Mouse (Mus musculus) kidney, adult 8-10 months (tissue): ENCODE measurements around the gene Ube2q2.

Source experiments
- DNase-seq, 2 experiments: peaks; one replicate each; pipeline ENCODE4 v3.0.0; 2022

Ube2q2 gene

DNA sequence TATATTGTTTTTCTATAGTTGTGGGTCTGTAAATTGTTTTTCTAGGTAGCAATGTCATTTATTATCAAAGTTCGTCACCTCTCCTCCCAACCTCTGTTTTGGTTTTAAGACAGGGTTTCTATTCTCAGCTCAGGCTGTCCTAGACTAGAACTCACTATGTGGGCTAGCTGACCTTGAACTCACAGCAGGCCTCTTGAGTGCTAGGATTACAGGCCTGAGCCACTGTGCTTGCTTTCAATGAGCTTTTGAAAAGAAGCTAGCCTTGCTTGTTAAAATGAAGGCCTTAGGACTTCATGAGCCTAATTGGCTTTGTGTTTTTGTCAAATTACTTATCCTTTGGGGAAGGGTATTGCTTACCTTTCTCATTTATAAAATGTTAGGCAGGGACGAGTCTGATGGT is 25.6 kb downstream of the Ube2q2 start:
- no peak for DNase-seq

DNA sequence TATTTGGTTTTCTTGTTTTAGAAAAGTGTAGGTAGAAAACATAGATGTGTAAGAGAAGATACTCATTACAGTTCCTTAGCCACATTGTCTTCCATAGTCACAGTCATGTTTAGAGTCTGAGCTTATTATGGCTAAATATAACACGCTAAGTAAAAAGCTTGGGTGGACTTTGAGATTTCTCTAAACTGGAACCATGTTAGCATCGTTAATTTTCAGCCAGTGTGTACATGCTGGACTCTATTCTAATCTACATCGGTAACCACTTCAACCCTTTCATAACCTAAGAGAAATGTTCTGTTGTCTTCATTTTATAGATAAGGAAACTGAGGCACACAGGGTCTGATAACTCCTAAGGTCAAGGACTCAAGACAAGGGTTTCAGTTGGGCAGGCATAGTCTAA is 47.2 kb downstream of the Ube2q2 start:
- peak in 1 of 2 experiments; percentile 30 for DNase-seq

DNA sequence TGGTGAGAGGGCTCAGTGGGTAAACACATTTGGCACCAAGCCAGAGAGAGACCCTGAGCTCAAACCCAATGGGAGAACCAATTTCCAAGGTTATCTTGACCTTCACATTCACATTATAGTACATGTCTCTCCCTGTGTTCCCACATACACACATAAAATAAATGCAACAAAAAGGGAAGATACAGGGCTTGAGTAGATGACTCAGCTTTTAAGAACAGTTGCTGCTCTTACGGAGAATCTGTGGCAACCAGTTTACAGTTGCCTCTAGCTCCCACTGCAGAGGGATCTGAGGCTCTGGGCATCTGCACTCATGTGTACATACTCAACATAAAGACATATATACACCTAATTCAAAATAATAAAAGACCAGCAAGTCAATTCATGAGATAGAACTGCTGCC is 49.6 kb downstream of the Ube2q2 start:
- no peak for DNase-seq

DNA sequence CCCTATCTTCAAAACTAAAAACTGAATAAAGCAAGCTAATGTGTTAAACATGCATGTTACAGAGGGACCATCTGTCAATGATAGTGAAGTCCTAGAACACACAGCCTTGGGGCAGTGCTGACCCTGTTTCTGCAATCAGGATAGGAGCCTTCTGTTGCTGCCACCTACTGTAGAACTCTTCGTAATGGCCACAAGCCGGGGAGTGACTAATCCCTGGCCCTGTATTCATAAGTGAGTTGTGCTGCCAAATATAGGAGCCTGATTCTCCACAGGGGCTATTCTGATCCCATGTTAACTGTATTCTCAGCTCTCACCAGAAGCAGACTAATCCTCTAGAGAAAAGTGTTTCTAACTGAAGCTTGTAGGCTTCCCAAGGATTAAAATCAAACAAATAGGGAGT is 50.7 kb downstream of the Ube2q2 start:
- no peak for DNase-seq

DNA sequence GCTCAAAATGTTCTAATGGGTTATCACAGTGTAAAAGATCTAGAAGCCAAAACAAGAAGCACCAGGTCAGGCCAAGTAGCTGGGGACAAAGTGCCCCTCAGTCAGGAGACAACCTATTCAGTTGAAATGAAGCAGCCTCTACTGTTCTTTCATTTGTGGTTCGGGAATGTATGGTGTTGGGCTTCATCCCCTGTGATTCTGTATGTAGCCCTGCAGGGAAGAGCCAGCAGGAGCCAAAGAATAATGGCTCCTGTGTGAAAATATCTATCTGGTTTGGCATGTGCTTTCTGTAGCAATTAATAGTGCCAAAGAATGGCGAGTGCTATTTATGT is 59.8 kb downstream of the Ube2q2 start:
- DNase-seq, result no peak

DNA sequence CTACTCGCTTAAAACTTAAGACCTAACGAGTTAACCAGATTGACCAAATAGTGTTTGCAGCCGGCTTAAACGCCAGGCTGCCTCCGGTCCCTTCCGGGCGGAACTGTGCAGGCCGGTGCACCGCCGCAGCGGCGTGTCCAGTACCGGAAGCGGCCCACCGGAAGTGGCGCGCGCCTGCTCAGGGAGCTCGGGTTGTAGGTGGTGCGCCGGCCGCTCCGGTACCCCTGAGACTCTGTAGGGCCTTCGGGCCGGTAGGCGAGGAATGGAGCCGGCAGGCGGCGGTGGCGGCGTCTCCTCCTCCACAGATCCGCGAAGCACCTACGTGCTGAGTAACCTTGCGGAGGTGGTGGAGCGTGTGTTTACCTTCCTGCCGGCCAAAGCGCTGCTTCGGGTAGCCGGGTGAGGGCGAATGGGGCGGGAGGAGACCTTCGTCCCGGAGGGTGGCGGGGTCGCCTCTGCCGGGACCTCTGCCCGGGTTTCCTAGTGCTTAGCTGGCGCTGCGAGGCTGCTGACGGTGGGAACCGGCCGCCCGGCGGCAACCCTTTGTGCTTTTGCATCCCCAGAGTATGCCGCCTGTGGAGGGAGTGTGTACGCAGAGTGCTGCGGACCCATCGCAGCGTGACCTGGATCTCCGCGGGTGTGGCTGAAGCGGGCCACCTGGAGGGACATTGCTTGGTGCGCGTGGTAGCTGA is 60.3 kb downstream of the Ube2q2 start, which contains the start of gene Fbxo22:
TSS of gene Fbxo22 (plus strand) at position 136 of the 692 bp plus-strand sequence.
- peak; percentile 74 to 85 for DNase-seq

DNA sequence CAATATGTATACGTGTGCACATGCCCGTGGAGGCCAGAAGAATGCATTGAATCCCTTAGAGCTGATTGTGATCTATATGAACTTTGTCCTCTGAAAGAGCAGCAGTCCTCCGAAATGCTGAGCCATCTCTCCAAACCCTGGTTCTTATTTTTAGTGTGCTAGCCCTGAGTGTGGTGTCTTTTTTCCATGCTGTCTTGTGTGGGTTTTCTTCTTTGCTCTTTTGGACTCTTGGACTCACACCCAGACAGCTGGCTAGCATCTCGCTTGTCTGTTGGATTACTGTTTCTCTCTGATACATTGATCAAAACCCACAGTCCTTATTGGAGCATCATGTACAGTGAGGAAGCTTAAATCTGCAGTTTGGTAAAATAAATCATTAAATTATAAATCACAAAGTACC is 63.0 kb downstream of the Ube2q2 start:
- DNase-seq, result peak; percentile 39 to 58

DNA sequence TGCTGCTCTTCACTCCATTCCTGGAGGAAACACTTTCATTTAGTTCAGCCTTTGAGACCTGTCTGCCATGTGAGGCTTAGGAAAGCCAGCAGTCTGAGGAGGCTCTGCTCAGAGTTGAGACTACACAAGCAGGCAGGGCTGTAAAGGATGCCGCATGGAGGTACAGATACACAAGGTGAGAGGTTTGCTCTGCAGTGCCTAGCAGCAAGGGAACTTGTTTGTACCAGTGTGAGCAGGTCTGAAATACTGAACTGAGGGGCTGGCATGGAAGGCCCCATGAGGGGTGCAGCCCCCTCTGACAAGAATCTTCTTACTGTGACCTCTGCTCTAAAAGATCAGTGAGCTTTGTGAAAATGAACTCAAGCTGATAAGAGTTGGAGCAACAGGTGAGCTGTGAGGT is 64.7 kb downstream of the Ube2q2 start:
- no peak for DNase-seq

DNA sequence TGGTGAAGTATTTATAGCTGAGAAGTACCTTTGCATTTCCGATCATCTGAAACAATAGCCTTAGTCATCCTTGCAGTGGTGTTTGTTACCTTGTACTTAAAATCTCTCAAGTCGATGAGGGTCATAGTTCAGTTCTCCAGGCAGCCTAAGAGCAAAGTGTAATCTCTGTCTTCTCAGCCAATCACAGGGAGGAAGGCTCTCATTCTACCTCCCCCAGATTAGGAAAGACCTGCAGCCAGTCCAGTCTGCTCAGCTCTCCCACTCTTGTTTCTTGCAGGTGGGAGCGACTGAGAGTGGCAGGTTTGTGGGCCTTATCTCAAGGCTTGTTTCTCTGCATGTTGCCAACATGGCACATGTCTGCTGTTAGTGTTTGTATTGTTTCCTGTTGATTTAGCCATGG is 66.4 kb downstream of the Ube2q2 start:
- DNase-seq, result no peak

DNA sequence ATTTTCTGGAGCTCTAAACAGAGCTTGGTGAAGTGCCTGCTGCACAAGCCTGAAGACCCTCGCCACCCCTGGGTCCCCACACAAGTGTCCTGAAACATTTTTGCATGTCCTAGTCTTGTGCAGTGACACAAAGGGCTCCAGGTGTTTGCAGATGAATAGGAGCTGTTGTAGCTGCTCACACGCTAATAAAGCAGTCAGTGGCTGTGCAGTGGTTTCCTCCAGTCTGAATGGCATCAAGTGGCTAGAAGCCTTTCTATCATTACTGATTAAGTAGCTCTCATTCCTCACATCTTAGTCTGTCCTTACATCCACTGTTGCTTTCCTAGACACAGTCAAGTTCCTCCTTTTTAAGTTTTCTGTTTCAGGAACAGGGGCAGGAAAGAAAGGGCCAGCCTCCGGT is 67.0 kb downstream of the Ube2q2 start:
- DNase-seq, result no peak

DNA sequence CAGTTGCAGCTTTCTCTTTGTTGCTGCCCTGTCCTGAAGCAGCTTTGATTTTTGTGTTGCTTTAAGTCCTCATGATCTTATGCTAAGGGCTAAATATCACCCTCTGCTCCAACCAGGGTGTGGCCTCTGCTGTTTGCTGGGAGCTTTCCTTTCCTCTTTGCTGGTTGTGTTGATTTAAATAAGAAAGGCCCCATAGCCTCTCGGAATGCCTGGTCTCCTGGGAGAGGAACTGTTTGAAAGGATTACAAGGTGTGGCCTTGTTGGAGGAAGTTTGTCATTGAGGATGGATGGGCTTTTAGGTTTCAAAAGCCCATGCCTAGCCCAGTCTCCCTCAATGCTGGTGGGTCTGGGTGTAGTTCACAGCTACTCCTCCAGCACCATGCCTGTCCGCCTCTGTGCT is 67.4 kb downstream of the Ube2q2 start:
- DNase-seq, result no peak

DNA sequence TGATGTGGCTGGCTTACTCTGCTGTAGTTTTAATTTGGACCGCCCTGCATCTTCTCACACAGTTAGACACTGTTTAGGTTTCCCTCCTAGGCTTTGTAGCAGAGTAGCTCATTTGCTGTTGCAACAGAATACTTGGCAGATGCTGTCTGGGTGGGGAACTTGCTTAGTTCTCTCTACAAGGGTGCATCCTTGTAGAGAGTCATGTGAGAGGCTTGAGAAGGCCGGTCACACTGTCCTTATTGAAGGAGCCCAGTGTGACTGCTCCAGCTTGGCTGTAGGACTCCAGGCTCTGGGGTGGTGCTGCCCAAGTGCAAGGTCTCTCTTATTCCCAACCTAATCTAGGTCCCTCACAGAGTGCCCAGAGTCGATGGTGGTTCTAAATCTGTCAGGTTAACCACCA is 68.7 kb downstream of the Ube2q2 start:
- no peak for DNase-seq

DNA sequence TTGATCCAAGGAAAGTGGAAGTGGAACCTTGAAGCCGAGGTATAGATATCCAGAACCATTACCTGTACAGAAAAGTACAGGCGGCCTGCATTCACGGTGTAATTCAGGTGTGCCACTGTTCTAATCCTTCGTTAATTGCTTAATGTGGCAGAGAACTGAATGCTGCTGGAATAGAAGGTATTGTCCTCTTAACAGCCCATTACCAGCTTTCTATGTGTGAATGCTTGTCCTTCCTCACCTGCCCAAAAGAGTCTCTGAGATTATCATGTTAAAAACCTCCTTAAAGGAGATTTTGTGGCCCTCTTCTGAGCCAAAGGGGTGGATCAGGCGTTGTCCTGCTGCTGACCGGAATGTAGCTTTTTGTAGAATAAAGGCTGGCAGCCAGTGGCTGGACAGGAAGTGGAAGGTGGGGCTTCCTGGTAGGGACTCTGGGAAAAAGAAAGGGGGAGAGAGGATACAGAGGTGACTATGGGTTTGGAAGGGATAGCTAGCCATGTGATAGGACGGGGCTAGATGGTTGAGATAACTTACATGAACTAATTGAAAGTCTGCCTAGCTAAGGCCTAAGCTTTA is 76.6 kb downstream of the Ube2q2 start:
- no peak for DNase-seq

DNA sequence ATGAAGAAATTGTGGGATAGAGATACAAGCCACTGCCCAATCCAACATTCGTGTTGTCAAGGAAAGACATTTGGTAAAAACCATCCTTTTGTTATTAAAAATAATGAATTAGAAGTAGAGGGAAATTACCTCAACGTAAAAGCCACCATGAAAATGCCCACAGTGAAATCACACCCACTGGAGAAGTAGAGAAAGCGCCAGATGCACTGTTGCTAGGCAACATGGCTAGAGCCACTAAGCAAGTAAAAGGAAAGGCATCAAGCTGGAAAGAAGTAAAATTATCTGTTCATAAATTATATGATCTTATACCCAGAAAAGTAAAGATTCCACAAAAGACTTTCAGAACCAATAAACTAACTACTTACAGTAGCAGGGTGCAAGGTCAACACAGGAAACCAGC is 77.6 kb downstream of the Ube2q2 start:
- no peak for DNase-seq

DNA sequence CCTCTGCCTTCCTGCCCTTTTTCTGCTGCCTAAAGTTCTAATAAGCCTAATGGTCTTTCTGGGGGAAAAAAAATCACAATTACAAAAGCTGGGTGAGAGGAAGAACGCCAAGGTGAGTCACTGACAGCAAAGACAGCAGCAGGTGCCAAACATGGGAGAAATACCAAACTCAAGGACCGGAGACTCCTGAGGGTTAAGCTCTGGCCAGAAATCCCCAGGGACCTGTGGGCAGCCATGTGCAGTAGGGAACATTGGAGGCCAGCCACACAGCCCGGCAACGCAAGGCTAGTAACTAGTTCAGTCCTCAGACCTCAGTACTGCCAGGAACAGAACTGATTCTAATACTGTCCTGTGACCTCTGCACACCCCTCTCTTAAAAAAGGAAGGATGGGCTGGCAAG is 79.5 kb downstream of the Ube2q2 start:
- DNase-seq, result peak in 1 of 2 experiments; percentile 49

DNA sequence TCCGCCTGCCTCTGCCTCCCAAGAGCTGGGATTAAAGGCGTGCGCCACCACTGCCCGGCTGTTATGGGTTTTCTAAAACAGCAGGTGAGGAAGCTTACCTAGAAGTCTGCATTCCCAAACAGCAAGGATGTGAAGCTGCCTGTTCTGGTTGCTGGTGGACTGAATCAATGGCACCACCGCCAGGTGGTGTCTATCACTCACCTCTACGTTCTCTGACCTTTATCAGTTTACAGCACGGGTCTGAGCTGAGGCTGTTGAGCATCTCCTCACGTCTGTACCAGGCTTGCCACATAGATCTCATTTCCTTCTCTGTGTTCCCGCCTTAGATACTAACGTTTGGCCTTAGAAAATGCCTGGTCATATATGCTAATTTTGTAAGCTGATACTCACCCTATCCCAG is 80.4 kb downstream of the Ube2q2 start:
- DNase-seq, result no peak

DNA sequence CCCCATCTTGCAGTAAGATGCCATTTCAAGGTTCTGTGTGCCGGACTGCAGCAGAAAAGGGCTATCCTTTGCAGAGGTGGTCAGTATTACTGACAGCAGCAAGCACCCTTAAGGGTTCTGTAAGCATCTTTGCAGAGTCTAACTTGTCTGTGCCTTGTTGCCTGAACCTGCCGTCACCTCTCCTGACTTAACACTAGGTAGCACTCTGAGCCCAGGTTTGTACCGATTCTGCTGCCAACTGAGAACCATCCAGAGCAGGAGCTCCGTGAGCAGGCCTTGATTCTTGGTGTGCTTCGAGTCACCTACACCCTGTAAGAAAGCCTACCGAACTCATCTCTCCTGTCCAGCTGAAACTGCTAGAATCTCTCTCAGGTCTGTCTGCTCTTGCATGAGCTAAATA is 82.9 kb downstream of the Ube2q2 start:
- DNase-seq, result peak; percentile 45 to 59

DNA sequence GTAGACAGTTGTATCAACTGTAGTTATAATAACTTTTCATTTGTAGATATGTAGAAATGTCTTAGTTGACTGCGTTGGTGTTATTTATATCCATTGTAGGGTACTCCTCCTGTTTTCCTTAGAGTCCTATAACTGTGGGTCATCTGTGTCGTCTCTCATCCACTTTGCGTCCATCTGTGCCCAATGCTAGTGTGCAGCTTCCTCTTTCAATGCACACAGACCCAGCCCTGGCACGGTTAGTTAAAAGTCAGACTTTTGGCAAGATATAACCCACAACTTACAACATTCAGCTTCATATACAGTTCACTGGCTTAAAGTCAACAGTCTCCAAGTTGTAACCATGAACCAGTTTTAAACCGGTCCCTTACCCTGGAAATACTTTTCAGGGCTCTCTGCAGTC is 83.5 kb downstream of the Ube2q2 start:
- DNase-seq, result no peak

DNA sequence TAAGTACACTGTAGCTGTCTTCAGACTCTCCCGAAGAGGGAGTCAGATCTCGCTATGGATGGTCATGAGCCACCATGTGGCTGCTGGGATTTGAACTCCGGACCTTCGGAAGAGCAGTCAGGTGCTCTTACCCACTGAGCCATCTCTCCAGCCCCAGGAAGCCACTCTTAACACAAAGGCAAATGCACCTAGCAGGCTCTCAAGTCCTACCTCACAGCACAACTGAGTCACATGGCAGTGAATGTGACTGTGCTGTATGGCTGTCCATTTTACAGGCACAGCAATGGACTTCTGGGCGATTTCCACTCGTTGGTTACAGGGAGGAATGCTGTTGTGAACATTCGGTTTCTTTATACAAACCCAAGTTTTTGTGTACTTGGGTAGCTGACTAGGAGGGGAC is 83.9 kb downstream of the Ube2q2 start:
- DNase-seq, result no peak

DNA sequence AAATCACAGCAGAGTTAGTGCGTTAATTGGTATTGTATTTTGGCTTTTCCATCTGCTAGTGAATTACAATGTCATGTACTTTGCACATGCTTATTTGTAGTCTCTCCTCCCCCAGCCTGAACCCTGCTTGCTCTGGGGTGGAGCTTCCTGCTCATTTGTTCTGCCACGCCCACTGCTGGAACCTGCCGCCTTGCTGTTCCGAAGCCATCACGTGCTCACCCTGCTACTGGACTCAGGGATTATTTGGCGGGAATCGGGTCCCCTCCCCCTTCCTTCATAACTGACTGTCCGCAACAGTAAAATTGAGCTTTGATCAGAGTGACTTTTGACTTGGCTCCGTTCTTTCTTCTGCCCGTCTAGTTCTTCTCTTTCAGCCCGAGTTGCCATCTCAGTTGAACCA is 84.4 kb downstream of the Ube2q2 start:
- peak; percentile 86 to 87 for DNase-seq

DNA sequence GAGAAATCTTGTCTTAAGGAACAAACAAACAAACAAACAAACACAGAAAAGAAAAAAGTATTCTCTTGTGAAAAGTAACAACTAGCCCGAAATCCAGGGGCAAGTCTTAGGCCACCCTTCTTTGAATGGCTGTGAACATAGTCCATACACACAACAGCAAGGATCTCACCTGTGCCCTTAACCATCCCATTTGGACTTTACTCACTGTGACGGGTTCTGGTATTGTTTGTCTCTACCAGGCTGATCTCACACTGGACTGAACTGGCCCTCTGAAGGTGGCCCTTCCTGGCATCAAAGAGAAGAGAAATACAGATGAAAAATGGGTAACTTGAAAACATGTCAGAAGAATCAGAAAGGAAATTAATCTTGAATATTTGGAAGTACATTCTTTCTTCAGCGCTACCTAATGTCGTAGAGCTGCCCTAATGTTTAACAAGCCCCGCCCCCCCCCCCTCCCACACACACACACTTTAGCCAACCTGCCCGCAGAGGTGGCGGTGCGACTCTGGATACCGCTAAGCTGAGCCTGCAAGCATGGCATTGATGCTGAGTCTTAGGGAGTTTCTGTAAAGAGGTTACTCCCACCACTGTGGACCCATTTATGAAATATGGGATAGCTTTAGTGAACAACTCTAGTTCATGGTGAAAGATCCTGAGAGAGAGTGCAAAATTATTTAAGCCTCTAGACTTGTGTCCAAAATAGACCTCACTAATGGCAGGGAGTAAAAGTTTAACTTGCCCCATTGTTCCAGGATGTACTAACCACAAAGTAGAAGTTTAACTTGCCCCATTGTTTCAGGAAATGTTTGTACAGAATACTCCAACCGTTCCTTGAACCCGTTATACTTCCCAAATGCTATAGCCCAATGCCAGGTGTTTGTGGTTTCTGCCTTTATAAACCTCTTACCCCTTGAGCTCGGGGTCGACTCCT is 87.8 kb downstream of the Ube2q2 start:
- DNase-seq, result peak; percentile 14 to 50

DNA sequence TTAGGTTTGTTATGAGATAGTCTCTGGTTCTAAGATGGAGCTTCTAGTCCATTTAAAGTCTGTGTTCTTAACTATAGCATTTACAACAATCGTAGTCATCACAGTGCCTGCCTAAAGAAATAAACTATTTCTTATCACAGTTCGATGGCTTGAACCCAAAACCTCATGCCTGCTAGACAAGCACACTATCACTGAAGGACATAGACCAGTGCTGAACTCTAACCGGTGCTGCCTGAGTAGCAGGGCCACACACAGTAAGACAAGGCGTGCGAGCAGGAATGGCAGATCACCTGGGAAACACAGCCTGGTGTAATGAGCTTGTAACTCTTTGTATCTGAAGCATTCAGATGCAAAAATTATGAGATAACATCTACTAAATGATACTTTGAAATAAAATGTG is 92.2 kb downstream of the Ube2q2 start:
- DNase-seq, result no peak

DNA sequence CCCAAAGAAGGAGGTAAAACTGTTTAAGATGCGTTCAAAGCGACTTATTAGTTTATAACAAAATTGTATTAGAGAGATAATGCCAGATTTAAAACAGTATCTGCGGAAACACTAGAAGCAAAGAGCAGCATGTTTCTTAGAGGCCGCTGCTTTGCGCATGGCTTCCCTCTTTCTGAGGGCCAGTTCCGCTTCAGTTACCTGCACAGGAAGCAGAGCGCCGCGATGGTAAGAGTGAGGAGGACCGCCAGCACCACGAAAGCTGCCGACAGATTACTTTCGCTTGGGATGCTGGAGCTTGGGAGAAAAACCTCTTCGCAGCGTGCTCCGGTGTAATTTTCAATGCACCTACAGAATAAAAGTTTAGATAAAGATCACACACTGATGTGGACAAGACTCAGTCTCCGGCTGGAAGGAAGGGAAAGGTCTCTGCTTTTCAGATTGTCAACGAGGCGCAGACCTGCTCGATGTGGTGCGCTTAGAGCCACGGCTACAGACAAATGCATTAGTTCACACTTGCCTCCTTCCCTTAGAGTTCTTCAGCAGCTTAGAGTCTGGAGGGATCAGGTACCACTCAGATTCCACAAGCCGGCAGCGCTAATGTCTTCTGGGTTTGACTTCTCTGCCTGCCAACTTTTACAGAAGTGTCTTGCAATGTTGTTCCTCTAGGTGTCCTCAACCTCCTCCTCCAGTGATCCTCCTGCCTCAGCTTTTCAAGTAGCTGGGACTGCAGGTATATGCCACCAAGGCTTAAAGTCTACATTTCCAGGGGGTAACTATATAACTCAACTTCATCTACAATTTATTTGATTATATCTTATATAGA is 93.4 kb downstream of the Ube2q2 start:
- DNase-seq, result peak in 1 of 2 experiments; percentile 23
